Mouse (Mus musculus) thymus, postnatal 0 days (tissue): ENCODE data around the gene Cpne5. TPM values are rescaled to one million over a fixed set of nuclear protein-coding genes. Genes with fewer than 3 reads are reported as not detected.
"Not testable (repeated sequence)": the region's sequence is repeated elsewhere in the genome, so short reads cannot be mapped to it uniquely, and the experiment has no call there.

ENCODE experiments used
- DNase-seq: peaks from one replicate; pipeline ENCODE4 v3.0.0-alpha.2; 2015; ENCODE audit warnings: low spot score
- polyA plus RNA-seq: library from polyadenylated mRNA; unstranded; fragments of >200 nt; fragmentation: Nextera tagmentation; extraction: Ambion mirVana; gene quantifications from 2 replicates; pipeline ENCODE4 v1.2.1, GENCODE M21; 2015

Gene Cpne5
- polyA plus RNA-seq, 1 experiment from 2014 or later = 3.0 TPM

GRCm38 (mm10) chr17:29257001-29257511, 19.1 kb upstream of the Cpne5 start:
- no peak for DNase-seq

- DNase-seq = no peak
Measured at GRCm38 (mm10) chr17:29256507-29256906, 18.5 kb upstream of the Cpne5 start.

GRCm38 (mm10) chr17:29254784-29255183, 16.8 kb upstream of the Cpne5 start:
- not testable (repeated sequence) for DNase-seq

DNA sequence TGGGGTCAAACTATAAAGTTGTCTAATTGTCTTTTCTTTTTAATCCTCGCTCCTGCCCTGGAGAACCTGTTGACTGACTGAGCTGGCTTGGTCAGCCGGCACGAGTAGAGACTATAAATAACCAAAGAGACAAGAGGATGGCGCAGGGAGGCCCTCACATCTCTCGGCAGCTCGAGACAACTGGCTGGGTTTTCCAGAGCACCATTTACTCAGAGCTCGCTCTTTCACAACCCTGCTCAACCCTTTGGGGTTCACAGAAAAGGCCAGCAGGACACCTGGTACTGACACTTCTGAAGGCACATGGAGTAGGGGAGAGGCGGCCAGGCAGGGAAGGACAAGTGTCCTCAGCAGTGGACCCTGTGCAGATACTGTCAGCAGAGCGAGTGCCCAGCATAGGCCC, 15.7 kb upstream of the Cpne5 start:
- DNase-seq = no peak

DNA sequence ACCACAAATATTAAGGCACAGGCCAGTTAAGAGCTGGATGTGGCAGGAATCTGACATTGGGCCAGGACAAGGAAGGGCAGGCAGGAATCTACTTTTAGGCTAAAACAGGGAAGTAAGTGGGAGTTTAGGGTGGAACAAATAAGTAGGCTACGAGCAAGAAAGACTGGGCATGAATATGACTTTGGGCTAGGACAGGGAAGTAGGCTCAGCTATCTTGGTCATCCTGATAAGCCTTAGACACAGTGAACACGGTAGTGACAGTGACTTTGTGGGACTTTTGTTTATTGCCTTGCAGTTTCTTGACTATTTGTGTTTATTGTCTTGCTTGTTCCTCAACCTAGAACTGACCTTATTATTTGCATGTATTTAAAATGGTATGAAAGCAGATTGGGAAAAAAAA, 15.3 kb upstream of the Cpne5 start:
- no peak for DNase-seq

GRCm38 (mm10) chr17:29251608-29252390, 13.8 kb upstream of the Cpne5 start:
- DNase-seq = no peak

GRCm38 (mm10) chr17:29251006-29251405, 13.0 kb upstream of the Cpne5 start:
- not testable (repeated sequence) for DNase-seq

DNA sequence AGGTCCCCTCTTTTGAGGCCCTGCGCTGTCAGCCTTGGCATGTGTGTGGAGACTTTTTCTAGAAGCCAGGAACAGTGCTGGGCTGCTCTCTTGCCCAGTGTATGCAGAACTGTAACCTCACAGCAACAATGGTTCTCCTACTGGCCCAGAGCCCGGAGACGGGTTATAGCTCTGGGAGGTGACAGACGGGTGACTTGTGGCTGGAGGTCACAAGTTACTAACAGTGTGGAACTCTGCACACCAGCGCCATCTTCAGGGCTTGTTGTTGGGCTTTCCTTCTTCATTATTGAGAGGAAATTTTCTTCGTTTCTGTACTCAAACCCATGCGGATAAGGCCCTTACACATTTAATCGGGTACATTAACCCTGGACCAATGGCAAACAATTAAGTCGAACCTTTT, 11.5 kb upstream of the Cpne5 start:
- no peak for DNase-seq

- no peak for DNase-seq
Measured at GRCm38 (mm10) chr17:29247881-29248280, 9.9 kb upstream of the Cpne5 start.

- peak; percentile 86 for DNase-seq
Measured at GRCm38 (mm10) chr17:29246602-29247001, 8.6 kb upstream of the Cpne5 start.

DNA sequence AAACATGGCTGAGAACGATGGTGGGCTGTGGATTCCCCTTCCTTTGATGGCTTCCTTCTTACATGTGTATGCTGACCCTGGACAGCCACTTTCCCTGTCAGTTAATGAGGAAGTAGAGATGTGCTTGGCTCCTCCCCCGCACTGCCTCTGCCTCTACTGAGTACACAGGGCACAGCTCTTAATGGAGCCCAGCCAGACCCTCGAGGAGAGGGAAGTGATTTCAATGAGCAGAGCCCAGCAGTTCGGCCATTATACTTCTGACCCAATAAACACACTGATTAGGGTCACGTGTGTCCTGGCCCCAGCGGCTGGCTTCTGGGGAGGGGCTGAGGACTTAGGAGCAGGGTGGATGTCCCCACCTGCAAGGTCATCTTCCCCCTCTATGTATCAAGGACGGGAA, 7.8 kb upstream of the Cpne5 start:
- DNase-seq = no peak

- DNase-seq = no peak
Measured at GRCm38 (mm10) chr17:29244912-29245311, 6.9 kb upstream of the Cpne5 start.

- DNase-seq = no peak
Measured at GRCm38 (mm10) chr17:29238421-29238945, 516 bp upstream of the Cpne5 start.

- no peak for DNase-seq
Measured at GRCm38 (mm10) chr17:29237267-29237771, 648 bp downstream of the Cpne5 start.

DNA sequence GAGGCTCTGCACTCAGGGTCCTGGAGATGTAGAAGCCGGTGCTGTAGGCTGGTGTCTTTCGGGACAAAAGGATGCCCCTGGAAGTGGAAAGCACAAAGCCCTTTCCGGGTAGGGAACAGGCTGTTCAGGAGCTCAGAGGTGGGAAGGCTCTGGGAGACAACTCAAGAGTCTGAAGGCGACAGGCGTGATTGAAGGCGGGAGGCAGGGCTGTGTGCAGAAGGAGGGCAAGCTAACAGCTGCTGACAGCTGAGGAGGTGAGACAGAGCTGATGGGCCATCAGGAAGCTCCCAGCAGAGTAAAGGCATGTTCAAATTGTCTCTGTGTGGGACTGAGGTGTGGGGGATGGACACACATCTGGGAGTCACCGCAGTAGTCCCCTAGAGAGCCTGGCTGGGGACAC, 1.9 kb downstream of the Cpne5 start:
- no peak for DNase-seq

GRCm38 (mm10) chr17:29231109-29231508, 6.9 kb downstream of the Cpne5 start:
- DNase-seq = no peak

- no peak for DNase-seq
Measured at GRCm38 (mm10) chr17:29220631-29221030, 17.3 kb downstream of the Cpne5 start.

DNA sequence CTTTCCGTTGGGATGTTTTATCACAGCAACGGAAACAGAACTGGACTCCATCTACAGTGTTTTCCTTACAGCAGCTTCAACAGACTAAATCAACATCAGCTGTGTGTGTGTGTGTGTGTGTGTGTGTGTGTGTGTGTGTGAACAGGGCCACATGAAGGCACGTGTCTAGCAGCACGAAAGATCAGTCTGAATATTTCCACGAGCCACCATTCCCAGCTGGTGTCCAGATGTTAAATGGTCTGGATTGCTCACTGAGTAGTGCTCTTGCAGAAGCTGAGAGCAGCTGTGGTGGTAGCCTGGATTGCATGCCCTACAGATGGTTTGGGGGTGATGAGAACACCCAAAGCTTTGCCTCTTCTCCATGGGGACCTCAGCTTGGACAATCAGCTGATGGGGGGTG, 19.9 kb downstream of the Cpne5 start:
- DNase-seq = no peak

DNA sequence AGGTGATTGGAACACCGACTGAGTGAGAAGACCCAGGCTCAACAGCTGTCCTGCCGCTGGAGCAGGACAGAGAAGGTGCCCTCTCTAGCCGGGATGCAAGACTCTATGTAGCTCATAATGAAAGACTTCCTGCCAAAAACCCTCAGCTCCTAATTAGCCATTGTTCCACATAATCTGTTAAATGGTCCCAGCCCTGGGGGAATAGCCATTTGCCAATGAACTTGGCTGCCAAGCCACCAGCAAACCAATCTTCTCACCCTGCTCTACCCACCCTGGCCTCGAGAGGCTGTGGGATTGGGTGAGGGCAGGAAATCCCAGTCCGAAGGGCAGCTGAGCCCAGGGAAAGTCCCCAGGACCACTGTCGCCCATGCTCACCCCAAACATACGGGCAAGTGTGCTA, 21.9 kb downstream of the Cpne5 start:
- no peak for DNase-seq

DNA sequence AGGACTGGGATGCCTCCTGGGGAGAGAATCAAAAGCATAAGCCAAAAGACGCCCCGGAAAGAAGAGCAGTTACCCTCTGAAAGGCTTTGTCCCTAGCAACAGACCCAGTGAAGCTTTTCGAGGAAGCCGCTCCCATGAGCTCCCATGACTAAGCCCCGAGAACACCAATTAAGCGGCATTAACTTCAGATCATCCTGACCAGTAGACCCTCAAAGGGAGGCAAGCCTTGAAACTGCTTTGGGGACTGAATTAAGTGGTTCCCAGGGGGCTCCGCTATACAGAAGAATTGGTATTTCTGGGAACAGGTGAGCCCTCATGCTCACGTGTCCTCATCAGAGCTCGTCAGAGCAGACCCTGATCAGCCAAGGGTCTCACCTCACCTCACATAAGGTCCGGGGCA, 23.3 kb downstream of the Cpne5 start:
- no peak for DNase-seq

DNA sequence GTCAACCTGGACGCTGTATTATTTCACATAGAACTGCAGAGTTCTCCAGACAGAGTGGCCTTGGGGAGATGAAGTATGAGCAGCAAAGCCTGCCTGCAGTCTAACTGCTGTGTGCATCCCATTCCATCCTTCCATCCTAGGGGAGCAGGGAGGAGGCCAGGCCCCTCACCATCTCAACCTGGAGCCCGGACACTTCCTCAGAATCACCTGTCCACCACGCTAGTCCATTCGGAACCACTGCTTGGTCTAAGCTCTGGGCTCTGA, 23.8 kb downstream of the Cpne5 start:
- no peak for DNase-seq

DNA sequence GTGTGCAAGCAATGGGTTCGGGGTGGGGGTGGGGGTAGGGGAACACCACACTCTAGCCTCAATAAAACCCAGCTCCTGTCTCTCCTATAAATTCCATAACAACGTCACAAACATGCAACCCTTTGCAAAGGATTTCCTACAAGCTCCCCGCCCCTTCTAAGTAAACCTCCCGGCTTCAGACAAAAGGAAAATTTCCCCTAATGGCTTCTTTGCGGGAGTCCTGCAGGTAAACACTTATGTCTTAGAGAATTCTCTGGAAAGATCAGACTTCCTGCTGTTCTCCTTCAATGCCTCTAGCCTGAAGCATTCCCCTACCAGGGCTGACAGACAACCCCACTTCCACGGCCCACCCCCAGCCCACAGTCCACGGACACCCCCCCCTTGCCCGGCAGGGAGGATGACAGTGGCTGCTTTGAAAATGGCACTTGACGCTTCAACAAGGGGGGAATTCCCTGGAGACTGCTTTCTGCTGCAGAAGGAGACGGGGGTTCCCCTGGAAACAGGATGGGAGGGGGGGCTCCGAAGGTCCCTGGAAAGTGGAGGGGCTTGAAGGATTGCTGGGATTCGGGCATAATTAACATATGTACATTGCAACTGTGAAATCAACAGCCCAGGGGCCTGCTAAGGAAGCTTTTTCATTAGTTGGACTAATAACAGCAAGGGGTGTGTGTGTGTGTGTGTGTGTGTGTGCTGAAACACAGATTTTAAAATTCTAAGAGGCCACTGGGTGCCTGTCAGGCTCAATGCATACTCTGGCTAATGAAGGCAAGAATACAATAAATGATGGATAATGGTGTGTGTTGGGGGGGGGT, 24.4 kb downstream of the Cpne5 start:
- DNase-seq = no peak
